Mouse (Mus musculus) adrenal gland, adult 18-20 months (tissue): ENCODE data around the gene Krt4. TPM values are rescaled to one million over a fixed set of nuclear protein-coding genes. Genes with fewer than 3 reads are reported as not detected.
A peak's percentile ranks its signal among the peaks of the same experiment; 100 is the strongest.

Experiments
- DNase-seq, 2 experiments: peaks; one replicate each; pipeline ENCODE4 v3.0.0; 2021 to 2022; ENCODE audit warnings: low spot score in 2 of 2
- microRNA-seq, 2 experiments: library from miRNA; unstranded; fragments of <30 nt; microRNA quantifications; one replicate each; pipeline ENCODE4 v1.2.0; 2021; ENCODE audit warnings: borderline number of aligned reads in 2 of 2
- total RNA-seq, 2 experiments: library from RNA; stranded (reverse); gene quantifications; 1 replicate in 1 of 2; 2 replicates in 1 of 2; pipeline ENCODE4 v1.2.3; 2021

Krt4 gene
- total RNA-seq, 2 experiments from 2014 or later = not detected

DNA sequence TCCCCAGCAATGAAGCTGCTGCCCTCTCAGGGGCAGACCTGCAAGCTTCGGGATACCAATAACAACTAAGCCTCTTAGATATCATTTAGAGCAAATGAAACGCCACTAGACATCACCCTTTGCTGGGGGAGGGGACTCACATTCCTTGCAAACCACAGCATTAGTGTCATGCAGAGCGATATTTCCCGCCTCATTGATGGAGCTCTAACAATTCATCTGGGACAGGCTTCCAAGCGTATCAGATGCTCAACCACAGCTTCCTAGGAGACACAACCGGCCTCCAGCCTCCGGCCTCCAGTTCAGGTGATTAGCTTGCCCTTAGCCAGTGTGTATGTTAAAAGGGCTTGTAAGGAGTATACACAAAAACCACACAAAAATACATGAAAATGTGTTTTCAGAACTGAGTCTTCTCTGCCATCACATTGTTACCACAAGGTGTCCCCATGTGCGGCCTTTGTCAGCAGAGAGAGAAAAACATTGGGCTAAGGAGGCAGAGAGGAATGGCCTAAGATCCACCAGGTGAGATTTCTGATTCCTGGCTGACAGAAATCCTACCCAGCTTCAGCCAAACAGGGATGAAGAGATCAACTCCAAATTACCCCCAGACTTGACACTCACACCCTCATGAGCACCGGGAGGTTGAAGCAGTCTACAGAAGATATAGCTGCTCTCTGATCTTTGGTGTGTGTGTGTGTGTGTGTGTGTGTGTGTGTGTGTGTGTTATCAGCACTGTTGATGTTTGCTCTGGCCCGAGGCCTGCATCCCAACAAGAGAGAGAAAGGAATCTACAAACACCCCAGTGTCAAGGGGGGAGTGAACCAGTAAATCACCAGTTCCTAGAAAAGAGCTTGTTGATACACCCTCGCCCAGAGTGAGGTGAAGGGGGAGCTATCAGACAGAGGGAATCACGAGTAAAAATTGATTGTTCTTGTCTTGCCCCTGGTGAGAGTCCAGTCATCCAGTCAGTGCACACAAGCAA lies 22.1 kb downstream of the Krt4 start:
- no peak for DNase-seq

DNA sequence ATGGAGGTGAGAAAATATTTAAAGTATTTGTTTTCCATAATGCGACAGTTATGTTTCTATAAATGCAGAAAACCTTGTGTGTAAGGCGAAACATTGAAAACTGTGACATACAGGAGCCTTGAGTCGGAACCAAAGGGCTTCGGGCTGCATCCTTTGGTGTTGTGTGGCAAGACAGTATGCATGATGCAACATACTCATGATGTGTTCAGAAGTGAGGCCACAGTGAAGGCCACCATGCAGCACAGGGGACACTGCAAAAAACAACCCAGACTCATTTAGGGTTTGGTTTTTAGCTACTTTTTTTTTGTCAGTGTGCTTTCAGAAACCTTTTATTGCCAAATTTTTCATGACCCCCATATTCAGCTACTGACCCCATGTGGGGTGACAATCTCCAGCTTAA lies 29.3 kb downstream of the Krt4 start:
- no peak for DNase-seq

DNA sequence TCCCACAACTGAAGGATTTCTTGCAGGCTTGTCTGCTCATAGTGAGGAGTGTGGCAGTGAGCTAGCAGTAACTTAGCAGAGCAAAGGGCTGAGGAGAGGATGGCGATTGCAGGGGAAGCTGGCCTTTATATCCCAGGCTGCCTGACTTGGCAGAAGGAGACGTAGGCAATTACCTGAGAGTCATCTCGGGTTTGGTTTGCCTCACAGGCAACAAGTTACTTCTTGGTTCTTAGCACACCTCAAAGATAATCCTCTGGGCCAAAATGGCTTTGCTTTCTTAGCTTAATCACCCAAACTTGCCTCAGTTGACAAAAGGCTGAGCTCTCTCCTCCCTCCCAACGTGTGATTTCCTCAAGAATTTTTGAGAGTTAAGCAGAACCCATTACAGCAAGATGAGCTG lies 31.7 kb downstream of the Krt4 start, which contains the start of gene Krt76:
TSS of gene Krt76 (minus strand) at position 101 of the 400 bp plus-strand sequence.
- DNase-seq = no peak

DNA sequence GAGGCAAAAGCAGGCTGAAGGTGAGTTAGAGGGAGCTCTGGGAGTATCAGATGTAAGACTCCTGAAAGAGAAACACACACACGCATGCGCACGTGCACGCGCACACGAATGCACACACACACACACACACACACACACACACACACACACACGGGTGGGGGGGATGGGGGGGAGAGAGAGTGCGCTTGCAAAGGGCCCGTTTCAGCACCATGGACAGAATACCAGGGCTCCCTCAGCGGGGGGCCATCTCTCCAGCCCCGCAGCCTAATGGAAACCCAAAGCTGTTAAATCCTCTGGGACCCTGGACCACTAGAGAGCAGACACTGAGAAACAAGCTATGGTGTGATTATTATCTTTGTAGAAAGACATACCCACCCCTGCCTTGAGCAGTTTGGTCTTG lies 44.8 kb downstream of the Krt4 start:
- no peak for DNase-seq

DNA sequence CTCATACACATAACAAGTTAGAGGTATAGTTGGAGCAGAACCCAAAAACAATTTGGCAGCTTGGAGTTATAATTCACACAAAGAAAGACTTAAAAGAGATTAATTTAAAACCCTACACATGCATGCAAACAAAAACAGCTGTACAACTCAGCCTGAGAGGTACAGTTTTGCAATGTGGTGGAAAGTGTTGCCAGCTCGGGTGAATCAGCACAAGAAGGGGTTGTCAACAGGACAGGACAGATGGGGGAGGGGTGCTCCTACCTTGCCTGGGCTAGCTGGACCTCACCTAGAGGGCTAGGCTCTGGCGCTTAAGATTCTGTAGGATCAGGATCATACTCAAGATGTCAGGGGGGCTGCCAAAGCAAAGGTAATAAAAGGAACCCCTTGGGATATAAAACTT lies 46.5 kb downstream of the Krt4 start:
- peak in 1 of 2 experiments; percentile 29 for DNase-seq

DNA sequence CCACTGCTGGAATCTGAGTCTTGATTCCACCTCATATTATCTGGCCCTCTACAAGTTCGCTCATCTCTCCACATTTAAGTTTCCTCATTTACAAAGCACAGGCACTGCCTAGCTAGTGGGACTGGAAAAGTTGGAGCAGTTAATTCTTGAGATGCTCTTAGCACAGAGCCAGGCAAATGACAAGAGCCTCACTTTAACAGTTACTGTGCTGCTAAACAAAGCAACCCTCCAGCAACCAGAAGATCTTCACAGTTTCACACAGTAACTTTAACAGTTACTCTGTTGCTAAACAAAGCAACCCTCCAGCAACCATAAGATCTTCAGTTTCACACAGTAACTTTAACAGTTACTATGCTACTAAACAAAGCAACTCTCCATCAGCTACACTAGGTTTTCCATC lies 50.2 kb downstream of the Krt4 start:
- no peak for DNase-seq

DNA sequence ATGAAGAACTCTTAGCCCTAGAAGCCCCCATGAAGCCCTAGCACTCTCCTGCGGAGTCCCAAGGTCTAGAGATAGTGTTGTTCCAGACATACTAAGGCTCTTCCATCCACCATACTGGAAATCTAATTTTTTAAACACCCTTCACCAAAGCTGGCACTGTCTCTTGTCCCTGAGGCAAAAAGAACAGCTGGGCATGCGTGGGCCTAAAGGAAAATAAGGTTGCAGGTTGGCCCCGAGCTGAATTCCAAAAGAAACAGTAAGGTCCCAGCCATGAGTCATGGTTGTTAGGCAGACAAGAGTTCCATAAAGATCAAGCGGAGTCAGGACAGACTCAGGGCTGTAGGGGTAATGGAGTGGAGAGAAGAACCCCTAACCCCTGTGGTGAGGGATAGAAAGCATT lies 51.3 kb downstream of the Krt4 start:
- DNase-seq = no peak

DNA sequence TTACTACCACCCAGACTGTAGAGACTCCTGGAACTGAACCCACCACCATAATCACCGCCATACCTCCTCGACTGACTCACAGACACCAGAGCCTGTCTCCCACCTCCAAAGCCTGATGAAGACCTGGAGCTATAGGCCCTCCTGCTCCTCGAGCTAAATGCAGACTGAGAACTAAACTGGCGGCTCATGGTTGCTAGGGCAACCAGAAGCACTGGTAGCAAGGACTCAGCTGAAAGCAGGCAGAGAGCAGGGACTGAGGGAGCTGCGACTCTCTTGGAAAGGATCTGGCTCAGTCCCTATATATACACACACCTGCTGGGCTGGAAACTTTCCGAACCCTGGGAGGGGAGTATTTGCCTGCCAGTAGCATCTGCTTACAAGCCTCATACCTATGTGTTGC lies 55.1 kb downstream of the Krt4 start, which contains the start of gene Krt77:
TSS of gene Krt77 (minus strand) at position 275 of the 400 bp plus-strand sequence.
- DNase-seq = no peak

Small RNAs within 50 kb of the gene (microRNA-seq; reads per million reads assigned to microRNA genes)
- gene Gm44356 = 0 reads per million in 2 experiments

Other genes with a start within 250 kb of the Krt4 start
- gene Krt6b, start 244.4 kb downstream of the Krt4 start, total RNA-seq = not detected
- not detected for gene Krt6a, start 230.4 kb downstream of the Krt4 start, total RNA-seq
- not detected for gene Krt5, start 211.8 kb downstream of the Krt4 start, total RNA-seq
- gene Krt71, start 181.6 kb downstream of the Krt4 start, total RNA-seq = not detected
- not detected for gene Krt72, start 138.3 kb downstream of the Krt4 start, total RNA-seq
- not detected for gene Krt73, start 122.4 kb downstream of the Krt4 start, total RNA-seq
- not detected for gene Krt2, start 106.6 kb downstream of the Krt4 start, total RNA-seq
- gene Krt1, start 73.9 kb downstream of the Krt4 start, total RNA-seq = under 1 TPM in 1 of 2 experiments, not detected in 1; 0.56 TPM
- not detected for gene Krt77, start 55.0 kb downstream of the Krt4 start, total RNA-seq
- gene Krt76, start 31.8 kb downstream of the Krt4 start, total RNA-seq = under 1 TPM in 1 of 2 experiments, not detected in 1; 0.13 TPM
- 1 to 10 TPM in 1 of 2 experiments, under 1 TPM in 1; 0.73 to 3.6 TPM for gene Krt79, start 15.6 kb upstream of the Krt4 start, total RNA-seq
- not detected for gene Krt78, start 29.6 kb upstream of the Krt4 start, total RNA-seq
- gene Krt8, start 79.7 kb upstream of the Krt4 start, total RNA-seq = 1 to 10 TPM in 1 of 2 experiments, under 1 TPM in 1; 0.70 to 1.1 TPM
- 1 to 10 TPM; 1.0 to 1.3 TPM for gene Krt18, start 103.4 kb upstream of the Krt4 start, total RNA-seq
- 100 to 1,000 TPM; 197 to 252 TPM for gene Eif4b, start 149.0 kb upstream of the Krt4 start, total RNA-seq
- gene Tns2, start 175.7 kb upstream of the Krt4 start, total RNA-seq = 10 to 100 TPM; 76.9 to 89.5 TPM
- gene Spryd3, start 211.5 kb upstream of the Krt4 start, total RNA-seq = 10 to 100 TPM; 33.0 to 36.9 TPM
- gene Igfbp6, start 219.6 kb upstream of the Krt4 start, total RNA-seq = 10 to 100 TPM; 45.1 to 66.2 TPM
- gene Soat2, start 225.8 kb upstream of the Krt4 start, total RNA-seq = under 1 TPM; 0.26 to 0.56 TPM